Mouse (Mus musculus) adrenal gland, postnatal 14 days (tissue): Measurements from ENCODE around the gene Nbas. TPM values are rescaled to one million over a fixed set of nuclear protein-coding genes. Genes with fewer than 3 reads are reported as not detected.
A peak's percentile ranks its signal among the peaks of the same experiment; 100 is the strongest.

ENCODE experiments used
- DNase-seq: peaks from one replicate; pipeline ENCODE4 v3.0.0; 2021; ENCODE audit warnings: mixed read lengths
- total RNA-seq: library from RNA; stranded (reverse); gene quantifications from 2 replicates; pipeline ENCODE4 v1.2.3, GENCODE M21; 2021

Nbas gene
- total RNA-seq, 1 experiment from 2014 or later: 24.9 TPM

DNA sequence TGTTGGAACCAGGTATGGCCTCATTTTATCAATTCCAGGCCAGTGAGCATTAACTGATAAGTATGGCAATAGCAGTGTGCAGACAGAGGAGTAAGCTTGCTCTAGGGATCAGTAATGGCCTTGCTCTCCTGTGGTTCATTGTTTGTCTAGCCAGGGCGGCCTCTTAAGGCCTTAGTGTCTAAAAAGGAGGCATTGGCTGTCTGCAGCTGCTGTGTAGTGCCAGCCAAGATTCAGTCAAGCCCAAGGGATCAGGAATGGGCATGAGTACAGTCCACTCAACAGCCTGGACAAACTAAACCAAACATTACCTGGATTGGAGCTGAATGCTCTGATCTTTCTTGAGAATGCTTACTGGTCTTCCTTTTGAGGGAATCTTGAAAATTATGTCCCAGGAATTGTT is 120.7 kb downstream of the Nbas start:
- DNase-seq: peak; percentile 8

GRCm38 (mm10) chr12:13410191-13410590 is 141.3 kb downstream of the Nbas start:
- no peak for DNase-seq

GRCm38 (mm10) chr12:13418651-13419050 is 149.7 kb downstream of the Nbas start:
- DNase-seq: no peak

GRCm38 (mm10) chr12:13430219-13430618 is 161.3 kb downstream of the Nbas start:
- no peak for DNase-seq

- DNase-seq: no peak
Measured at GRCm38 (mm10) chr12:13444653-13445431, 175.9 kb downstream of the Nbas start.

GRCm38 (mm10) chr12:13445486-13446065 is 176.6 kb downstream of the Nbas start:
- DNase-seq: no peak

DNA sequence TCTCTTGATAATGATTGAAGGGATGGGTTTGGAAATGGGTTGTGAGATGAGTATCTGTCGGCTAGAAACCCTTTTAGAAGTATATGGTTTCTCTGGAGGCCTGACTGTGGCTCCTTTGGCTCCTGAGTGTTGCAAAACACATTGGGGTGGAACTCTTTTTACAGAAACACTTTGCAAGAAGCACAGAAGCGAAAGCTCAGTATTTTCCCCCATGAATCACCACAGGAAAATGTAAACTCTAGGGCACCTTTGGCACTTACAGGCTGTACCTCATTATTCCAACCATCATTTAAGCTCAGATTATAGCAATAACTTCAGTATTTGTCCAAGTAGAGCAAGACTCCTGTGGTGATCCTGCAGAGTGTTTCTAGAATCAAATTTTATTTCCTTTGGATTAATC is 180.0 kb downstream of the Nbas start:
- DNase-seq: no peak

- DNase-seq: no peak
Measured at GRCm38 (mm10) chr12:13452050-13452449, 183.1 kb downstream of the Nbas start.

DNA sequence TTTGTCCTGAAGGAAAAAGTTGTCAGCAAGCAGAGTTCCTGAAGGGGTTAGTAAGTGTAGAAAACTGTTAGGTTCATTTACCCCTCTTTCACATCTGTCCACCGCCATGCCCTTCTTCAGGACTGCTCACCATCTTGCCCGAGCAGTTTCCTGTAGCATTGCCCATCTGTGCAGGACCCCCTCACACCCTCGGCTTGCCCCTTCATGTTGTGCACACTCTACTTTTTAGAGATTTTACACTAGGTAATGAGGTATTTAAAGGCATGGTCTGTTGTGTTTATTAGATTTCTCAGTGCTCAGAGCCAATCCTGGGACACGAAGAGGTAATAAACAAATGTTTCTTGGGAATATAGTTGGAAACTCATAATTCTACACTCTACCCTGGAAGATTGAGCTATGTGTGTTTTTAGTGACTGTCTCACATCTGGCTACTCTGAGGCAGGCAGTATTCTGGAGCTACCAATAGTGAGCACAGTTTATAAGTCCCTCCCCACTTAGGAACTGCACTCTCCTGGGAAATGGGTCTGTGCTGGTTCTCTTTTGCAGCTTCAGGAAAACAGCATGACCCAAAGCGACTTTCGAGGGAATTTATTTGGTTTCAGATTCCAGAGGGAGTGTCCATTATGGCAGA is 191.4 kb downstream of the Nbas start:
- DNase-seq: no peak

- DNase-seq: peak; percentile 23
Measured at GRCm38 (mm10) chr12:13461558-13462153, 192.7 kb downstream of the Nbas start.

DNA sequence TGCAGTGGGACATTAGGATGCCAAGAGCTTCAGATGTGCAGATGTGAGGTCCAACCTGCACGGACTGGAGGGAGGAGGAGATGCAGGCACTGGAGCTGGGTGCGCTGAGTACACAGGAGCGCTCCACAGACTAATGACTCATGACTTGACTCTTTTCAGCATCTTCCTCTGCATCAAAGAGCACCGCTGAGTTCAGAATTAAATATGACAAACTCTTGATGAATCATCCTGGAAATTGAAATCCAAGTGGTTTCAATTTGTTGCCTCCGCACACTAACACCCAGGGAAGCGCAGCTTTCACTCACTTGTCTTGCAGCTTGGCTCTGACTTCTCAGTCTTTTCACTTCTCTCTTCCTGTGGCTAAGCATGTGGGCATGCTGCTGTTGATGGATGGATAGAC is 193.5 kb downstream of the Nbas start:
- DNase-seq: peak; percentile 21

GRCm38 (mm10) chr12:13465554-13465953 is 196.6 kb downstream of the Nbas start:
- no peak for DNase-seq

- DNase-seq: no peak
Measured at GRCm38 (mm10) chr12:13474881-13475280, 205.9 kb downstream of the Nbas start.

- no peak for DNase-seq
Measured at GRCm38 (mm10) chr12:13479163-13479562, 210.2 kb downstream of the Nbas start.

DNA sequence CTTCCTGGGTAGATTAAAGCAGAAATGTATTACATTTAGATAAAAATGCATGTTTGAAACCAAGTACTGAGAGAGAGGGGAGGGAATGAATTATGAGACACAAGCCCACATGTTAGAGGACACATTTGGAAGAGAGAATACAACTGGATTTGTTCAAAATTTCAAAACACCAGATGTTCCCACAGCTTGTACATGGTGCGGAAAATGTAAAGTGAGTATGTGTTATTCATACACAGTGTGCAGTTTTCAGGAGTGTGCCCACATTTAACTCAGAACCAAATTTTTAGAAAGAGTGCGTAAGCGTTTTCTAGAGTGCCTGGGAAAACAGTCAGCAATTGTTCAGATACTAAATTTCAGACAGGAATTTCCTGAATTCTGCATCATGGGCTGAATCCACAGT is 217.3 kb downstream of the Nbas start:
- DNase-seq: no peak

GRCm38 (mm10) chr12:13497211-13497610 is 228.3 kb downstream of the Nbas start:
- no peak for DNase-seq

GRCm38 (mm10) chr12:13499237-13499889 is 230.4 kb downstream of the Nbas start:
- DNase-seq: no peak

DNA sequence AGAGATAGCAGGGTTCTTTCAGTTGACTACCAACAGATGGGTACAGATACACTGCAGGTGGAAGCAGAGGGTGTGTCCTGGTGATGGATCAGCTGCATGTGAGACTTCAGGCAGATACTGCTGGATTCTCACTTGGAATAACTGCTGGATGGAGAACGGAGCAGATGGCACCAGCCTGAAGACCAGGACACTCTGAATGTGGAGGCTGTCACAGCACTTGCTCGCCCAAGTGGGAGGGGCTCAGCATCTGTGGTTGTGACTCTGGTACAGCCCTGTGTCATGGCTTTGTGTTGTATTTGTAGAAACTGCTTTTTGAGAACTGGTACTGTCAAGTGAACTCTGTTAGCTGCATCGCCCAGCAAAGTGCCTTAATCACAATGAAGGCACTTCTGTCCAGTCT is 231.3 kb downstream of the Nbas start:
- no peak for DNase-seq

DNA sequence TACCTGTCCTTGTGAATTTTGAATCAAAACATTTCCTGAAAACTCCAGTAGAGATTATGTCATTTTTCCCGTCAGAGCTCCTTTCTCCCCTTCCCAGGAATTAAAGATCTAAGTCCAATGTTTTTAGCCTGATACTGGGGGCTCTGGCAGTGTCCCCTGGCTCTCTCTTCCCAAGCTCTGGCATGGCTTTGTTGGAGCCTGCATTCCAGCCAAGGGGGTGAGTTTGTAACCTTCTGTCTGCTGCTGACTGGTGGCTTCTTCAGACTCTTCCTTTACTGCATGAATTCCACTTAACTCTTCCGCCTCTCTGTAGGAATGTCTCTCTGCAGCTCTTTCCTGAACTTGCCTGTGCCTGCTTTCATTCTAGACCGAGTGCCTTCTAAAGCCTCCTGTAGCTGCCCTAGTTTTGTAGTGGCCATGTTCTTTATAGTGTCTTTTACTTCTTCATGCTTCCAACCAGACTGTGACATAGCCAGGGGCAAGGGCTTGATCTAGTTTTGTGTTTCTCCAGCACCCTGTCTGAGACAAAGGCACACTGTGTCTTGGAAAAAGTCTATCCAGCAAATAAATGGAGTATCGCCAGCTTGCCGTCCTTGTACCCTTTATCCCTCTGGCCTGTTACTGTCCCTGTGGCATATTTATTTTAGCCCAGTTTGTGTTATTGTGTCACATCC is 236.0 kb downstream of the Nbas start:
- no peak for DNase-seq

DNA sequence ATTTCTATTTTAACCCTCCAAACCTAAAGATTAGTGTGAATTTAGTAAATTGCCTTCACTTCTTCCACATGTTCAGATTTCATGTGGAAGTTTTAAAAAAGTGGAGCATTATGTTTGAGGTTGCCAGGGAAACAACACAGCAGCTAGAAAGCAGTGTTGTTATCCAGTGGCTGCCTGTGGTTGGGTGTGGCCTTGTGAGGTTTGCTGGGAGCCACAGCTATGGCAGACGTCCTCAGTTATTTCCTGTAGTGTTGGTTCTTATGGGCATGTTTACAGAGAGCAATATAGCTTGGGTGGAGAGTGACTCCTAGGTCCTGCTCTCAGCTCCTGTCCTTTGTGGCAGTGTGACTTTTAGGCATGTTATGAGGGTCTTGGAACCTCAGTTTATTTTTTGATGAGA is 249.1 kb downstream of the Nbas start:
- DNase-seq: no peak

DNA sequence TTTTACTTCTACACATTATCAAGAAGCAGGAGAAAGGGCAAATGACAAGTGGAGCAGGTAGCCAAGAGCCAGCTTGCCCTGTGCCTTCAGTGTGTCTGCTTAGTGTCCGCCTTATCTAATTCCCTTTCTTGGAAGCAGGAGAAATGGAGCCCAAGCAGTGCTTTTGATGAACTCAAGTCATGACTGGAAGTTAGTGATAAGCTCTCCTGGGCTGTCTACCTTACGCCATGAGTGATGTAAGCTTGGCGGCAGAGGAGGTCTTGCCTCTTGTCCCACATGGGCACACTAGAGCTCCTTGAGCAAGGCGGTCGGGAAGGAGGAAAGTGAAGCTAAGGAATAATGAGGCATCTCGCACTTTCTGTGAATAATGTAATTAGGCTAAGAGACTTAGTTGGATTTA is 250.5 kb downstream of the Nbas start:
- no peak for DNase-seq

GRCm38 (mm10) chr12:13532731-13533365 is 263.9 kb downstream of the Nbas start:
- DNase-seq: peak; percentile 21
